Mouse (Mus musculus): ENCODE results near the gene Olfr1065. TPM values are rescaled to one million over a fixed set of nuclear protein-coding genes. Genes with fewer than 3 reads are reported as not detected.

The Olfr1065 gene
- not detected in 2 replicates for polyA plus RNA-seq (2012)

DNA sequence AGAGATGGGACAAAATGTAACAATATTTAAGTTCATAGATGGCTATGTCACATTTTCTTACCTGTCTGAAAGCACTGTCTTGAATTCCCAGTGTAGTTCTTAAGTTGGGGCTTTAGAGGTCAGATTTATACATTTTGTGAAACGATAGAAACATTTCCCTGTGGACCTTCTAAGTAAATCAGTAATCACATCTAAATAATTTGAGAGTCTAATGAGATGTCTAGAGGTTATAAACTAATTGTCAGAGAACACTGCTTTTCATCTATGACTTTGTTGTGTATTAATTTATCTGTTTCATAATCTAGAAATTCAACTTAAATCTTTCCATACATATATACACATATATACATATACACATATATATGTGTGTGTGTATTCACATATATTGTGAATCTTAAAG lies at the start of gene Olfr1065:
Gene Olfr1065 (minus strand): TSS at position 101 of the 400 bp plus-strand sequence.

DNA sequence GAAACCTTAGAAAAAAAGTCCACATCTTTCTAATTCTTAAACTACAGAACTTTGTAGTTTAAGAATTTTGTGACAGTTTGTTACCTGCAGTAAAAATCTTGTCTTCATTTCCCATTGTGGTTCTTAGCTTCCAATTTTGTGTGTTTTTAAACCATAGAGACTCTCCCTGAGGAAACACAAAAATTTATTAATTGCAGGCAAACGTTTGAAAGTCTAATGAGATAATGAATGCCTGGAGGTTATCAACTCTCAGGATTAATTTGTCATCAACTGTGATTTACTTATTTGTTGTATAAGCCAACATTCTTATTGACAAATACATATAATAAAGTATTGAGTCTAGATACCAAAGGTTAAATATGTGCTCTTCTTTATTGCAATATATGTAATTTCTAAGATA lies 36.9 kb upstream of the Olfr1065 start, which contains the start of gene Olfr228:
Gene Olfr228 (minus strand): TSS at position 101 of the 400 bp plus-strand sequence.

GRCm38 (mm10) chr2:86456169-86456568 lies 5.8 kb upstream of the Olfr1065 start, which contains the start of gene Olfr1066:
TSS of gene Olfr1066 (minus strand) at chr2:86456269.

DNA sequence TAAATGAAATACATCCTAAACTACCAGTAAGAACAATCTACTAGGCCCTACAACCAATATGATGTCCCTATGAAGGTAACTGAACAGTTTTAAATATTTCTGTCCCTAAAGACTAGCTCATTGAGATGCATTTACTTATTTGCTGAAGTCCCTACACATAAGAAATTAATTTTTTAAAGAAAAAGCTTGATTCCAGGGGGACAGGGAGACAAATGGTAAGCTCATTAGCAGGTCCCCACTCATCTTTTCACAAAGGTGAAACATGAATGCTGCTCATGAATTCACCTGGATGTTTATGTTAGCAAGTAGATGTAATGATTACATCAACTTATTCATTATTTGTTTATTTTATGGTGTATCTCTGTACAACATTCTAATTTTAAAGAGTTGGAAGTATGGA lies 23.7 kb downstream of the Olfr1065 start, which contains the start of gene Olfr1062:
Gene Olfr1062 (minus strand): TSS at position 101 of the 400 bp plus-strand sequence.

DNA sequence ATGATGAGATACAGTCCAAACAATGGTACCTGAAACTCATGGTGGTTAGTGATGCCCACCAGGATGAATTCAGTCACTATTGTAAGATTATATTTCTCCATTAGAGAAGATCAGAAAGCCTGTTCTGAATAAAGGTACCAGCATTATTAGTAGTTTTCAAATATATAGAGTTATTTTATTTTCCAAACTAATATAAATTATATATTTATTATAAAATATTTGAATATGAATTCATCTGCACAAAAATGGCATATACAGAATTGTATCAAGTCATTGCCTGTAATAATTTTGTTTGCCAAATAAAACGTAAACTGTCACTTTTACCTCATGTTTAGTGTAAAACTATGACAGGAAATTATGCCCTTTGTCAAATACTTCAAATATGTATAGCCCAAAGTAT lies 36.4 kb downstream of the Olfr1065 start, which contains the start of gene Olfr1061:
Gene Olfr1061 (minus strand): TSS at position 101 of the 400 bp plus-strand sequence.

Other genes with a start within 250 kb of the Olfr1065 start
- gene Olfr1045, start 247.6 kb downstream of the Olfr1065 start, polyA plus RNA-seq (2012): not detected in 2 replicates
- gene Olfr1046, start 231.3 kb downstream of the Olfr1065 start, polyA plus RNA-seq (2012): not detected in 2 replicates
- not detected in 2 replicates for gene Olfr1047, start 219.2 kb downstream of the Olfr1065 start, polyA plus RNA-seq (2012)
- not detected in 2 replicates for gene Olfr1048, start 210.3 kb downstream of the Olfr1065 start, polyA plus RNA-seq (2012)
- gene Olfr1049, start 192.3 kb downstream of the Olfr1065 start, polyA plus RNA-seq (2012): not detected in 2 replicates
- not detected in 2 replicates for gene Olfr1051, start 171.5 kb downstream of the Olfr1065 start, polyA plus RNA-seq (2012)
- not detected in 2 replicates for gene Olfr1052, start 158.1 kb downstream of the Olfr1065 start, polyA plus RNA-seq (2012)
- gene Olfr1053, start 135.3 kb downstream of the Olfr1065 start, polyA plus RNA-seq (2012): not detected in 2 replicates
- not detected in 2 replicates for gene Olfr1054, start 115.2 kb downstream of the Olfr1065 start, polyA plus RNA-seq (2012)
- not detected in 2 replicates for gene Olfr1055, start 100.3 kb downstream of the Olfr1065 start, polyA plus RNA-seq (2012)
- gene Olfr1056, start 88.1 kb downstream of the Olfr1065 start, polyA plus RNA-seq (2012): not detected in 2 replicates
- not detected in 2 replicates for gene Olfr1057, start 72.2 kb downstream of the Olfr1065 start, polyA plus RNA-seq (2012)
- not detected in 2 replicates for gene Olfr1058, start 62.0 kb downstream of the Olfr1065 start, polyA plus RNA-seq (2012)
- gene Olfr1061, start 36.5 kb downstream of the Olfr1065 start, polyA plus RNA-seq (2012): not detected in 2 replicates
- not detected in 2 replicates for gene Olfr1062, start 23.8 kb downstream of the Olfr1065 start, polyA plus RNA-seq (2012)
- not detected in 2 replicates for gene Olfr1066, start 5.7 kb upstream of the Olfr1065 start, polyA plus RNA-seq (2012)
- gene Olfr228, start 36.8 kb upstream of the Olfr1065 start, polyA plus RNA-seq (2012): not detected in 2 replicates
- not detected in 2 replicates for gene Olfr1076, start 57.9 kb upstream of the Olfr1065 start, polyA plus RNA-seq (2012)
- not detected in 2 replicates for gene Olfr1079, start 91.9 kb upstream of the Olfr1065 start, polyA plus RNA-seq (2012)
- gene Olfr1080, start 107.6 kb upstream of the Olfr1065 start, polyA plus RNA-seq (2012): not detected in 2 replicates
- gene Olfr1082, start 148.4 kb upstream of the Olfr1065 start, polyA plus RNA-seq (2012): not detected in 2 replicates
- gene Olfr1084, start 189.1 kb upstream of the Olfr1065 start, polyA plus RNA-seq (2012): not detected in 2 replicates
- gene Olfr1085, start 211.4 kb upstream of the Olfr1065 start, polyA plus RNA-seq (2012): not detected in 2 replicates
- not detected in 2 replicates for gene Olfr1086, start 229.5 kb upstream of the Olfr1065 start, polyA plus RNA-seq (2012)
- gene Olfr1087, start 247.8 kb upstream of the Olfr1065 start, polyA plus RNA-seq (2012): not detected in 2 replicates

Measured in megakaryocyte-erythroid progenitor cell, adult 5 weeks (primary cell).